11 mouse cellular contexts compared by ENCODE assay signal in the genomic region with DNA sequence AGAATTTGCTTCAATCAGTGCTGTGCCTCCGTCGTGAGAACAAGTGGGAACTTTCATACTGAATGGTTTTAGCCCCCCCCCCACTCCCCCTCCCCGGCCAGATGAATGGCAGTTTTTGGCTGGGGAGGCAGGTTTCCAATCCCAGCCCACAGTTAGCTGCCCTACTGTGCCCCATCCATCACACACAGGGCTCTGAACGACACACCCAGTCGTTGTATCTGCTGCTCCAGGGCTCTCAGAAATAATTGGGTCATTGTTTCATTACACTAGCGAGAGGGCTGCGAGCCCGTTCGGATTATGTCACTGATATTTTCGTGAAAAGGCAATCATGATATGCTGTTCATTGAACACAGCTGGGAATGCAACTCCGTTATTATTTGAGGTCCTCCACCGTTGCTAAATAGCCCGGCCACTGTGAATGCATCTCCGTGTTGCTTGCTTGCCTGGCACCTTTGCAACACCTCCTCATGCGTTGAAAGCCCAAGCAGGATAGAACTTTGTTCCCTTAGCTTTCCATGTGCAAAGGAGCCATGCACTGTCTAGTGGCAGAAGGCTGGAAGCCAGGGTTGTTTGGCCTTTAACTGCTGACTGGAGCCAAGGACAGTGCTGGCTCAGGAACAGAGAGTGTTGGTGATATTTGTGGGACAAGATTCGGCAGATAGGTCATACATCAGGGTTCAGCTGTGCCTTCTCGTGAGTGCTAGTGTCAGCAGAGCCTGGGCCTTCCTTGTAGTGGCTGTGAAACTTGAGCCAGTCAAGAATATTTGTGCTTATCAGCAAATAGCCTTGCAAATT. TPM values are rescaled to one million over a fixed set of nuclear protein-coding genes. Genes with fewer than 3 reads are reported as not detected.
DNase-seq lines count a peak whose midpoint lies in the region; ATAC-seq lines count a peak whose summit lies in the region.
"Had no signal": no experiment of that assay in that cellular context is flagged by ENCODE, and none has a peak within 500 bp of the region (broad histone marks: within the 10 kb centered on the region; RNA-seq: fewer than 3 reads in every experiment).

No protein-coding gene starts in this region.

- no peak for ATAC-seq in limb, embryonic 12.5 days (ENCODE audit: insufficient number of reproducible peaks, insufficient read depth, low FRiP score, low TSS enrichment, low read depth)
- no peak for ATAC-seq in limb, embryonic 13.5 days (ENCODE audit: low FRiP score, low read depth)

- H3K27ac ChIP-seq in limb, embryonic 12.5 days = 0 out of 2 replicates have a peak overlapping the region, but pooled peaks have one; percentile 50
- H3K27ac ChIP-seq in limb, embryonic 10.5 days = no peak overlapping the region
- H3K27ac ChIP-seq in limb, embryonic 13.5 days = no peak overlapping the region; the same call in 1 of the 2 replicates
- H3K27ac ChIP-seq: heart, embryonic 13.5 days had no signal

- no peaks in the 10 kb centered on the region for H3K9me3 ChIP-seq in limb, embryonic 12.5 days
- no peaks in the 10 kb centered on the region for H3K9me3 ChIP-seq in limb, embryonic 10.5 days (replicated peaks)
- H3K9me3 ChIP-seq in limb, embryonic 13.5 days = no peaks in the 10 kb centered on the region
- H3K9me3 ChIP-seq: heart, embryonic 13.5 days had no signal

- intact Hi-C loops in left cerebral cortex, postnatal 14 days (cut with DNase I) = no loop called here

- no peak overlapping the region for H3K4me2 ChIP-seq in limb, embryonic 12.5 days
- 0 out of 2 replicates have a peak overlapping the region, but pooled peaks have one; percentile 3 for H3K4me2 ChIP-seq in limb, embryonic 13.5 days (replicated peaks)
- H3K4me2 ChIP-seq: heart, embryonic 13.5 days had no signal

- no peaks in the 10 kb centered on the region for H3K36me3 ChIP-seq in limb, embryonic 12.5 days
- H3K36me3 ChIP-seq in limb, embryonic 10.5 days = no peaks in the 10 kb centered on the region
- H3K36me3 ChIP-seq in limb, embryonic 13.5 days = no peaks in the 10 kb centered on the region
- H3K36me3 ChIP-seq: heart, embryonic 13.5 days had no signal

- H3K4me3 ChIP-seq in limb, embryonic 12.5 days (replicated peaks) = no peak overlapping the region
- no peak overlapping the region for H3K4me3 ChIP-seq in limb, embryonic 10.5 days
- H3K4me3 ChIP-seq in limb, embryonic 13.5 days = no peak overlapping the region
- H3K4me3 ChIP-seq: heart, embryonic 13.5 days had no signal

- WGBS in limb, embryonic 12.5 days = 46% methylated on average over 17 of the region's 17 CpGs
- 54% methylated on average over 17 of the region's 17 CpGs for WGBS in limb, embryonic 10.5 days
- WGBS in limb, embryonic 13.5 days = 33% methylated on average over 17 of the region's 17 CpGs

- H3K9ac ChIP-seq in limb, embryonic 12.5 days (replicated peaks) = no peak overlapping the region
- no peak overlapping the region for H3K9ac ChIP-seq in limb, embryonic 13.5 days
- H3K9ac ChIP-seq: heart, embryonic 13.5 days had no signal

- peaks cover 58% of the 10 kb centered on the region for H3K27me3 ChIP-seq in limb, embryonic 12.5 days
- H3K27me3 ChIP-seq in limb, embryonic 10.5 days (ENCODE audit: low read depth, poor library complexity, severe bottlenecking) = peaks cover 98% of the 10 kb centered on the region
- peaks cover 18% of the 10 kb centered on the region; the same call in 1 of the 2 replicates for H3K27me3 ChIP-seq in limb, embryonic 13.5 days

- DNase-seq in adrenal gland, adult (ENCODE audit: inconsistent age in 2 of 2, low spot score in 1 of 2) = peak; percentile 76 to 88
- no peak for DNase-seq in adrenal gland, postnatal 4 days (ENCODE audit: low spot score in 2 of 2)
- DNase-seq in limb, embryonic 10.5 days (ENCODE audit: low spot score) = no peak
- DNase-seq in cerebellum, adult 9-11 months = peak; percentile 21
- no peak for DNase-seq in thymus, postnatal 10 days (ENCODE audit: low spot score in 2 of 2)
- DNase-seq in left cerebral cortex, postnatal 14 days (ENCODE audit: low spot score in 2 of 2) = no peak
- DNase-seq: right cerebral cortex, adult 18-20 months; thymus, postnatal 4 days had no signal

- H3K4me1 ChIP-seq in limb, embryonic 12.5 days (replicated peaks) = peaks cover 15% of the 10 kb centered on the region; the same call in 1 of the 2 replicates
- peaks cover 36% of the 10 kb centered on the region for H3K4me1 ChIP-seq in limb, embryonic 10.5 days
- peaks cover 15% of the 10 kb centered on the region; the same call in 1 of the 2 replicates for H3K4me1 ChIP-seq in limb, embryonic 13.5 days

RNA-seq across cellular contexts. Expression of gene Rtl9, which starts 32.9 kb away (rescaled TPM):
- total RNA-seq in adrenal gland, postnatal 4 days (2021) = 1 to 10 TPM; 1.2 to 1.4 TPM
- 0.29 and 0.54 TPM in 2 replicates for polyA plus RNA-seq in limb, embryonic 12.5 days (2016; fragmentation: Nextera tagmentation; extraction: Ambion mirVana)
- 0.54 and 0.55 TPM in 2 replicates for polyA plus RNA-seq in limb, embryonic 10.5 days (2016; fragmentation: Nextera tagmentation; extraction: Ambion mirVana)
- polyA plus RNA-seq in limb, embryonic 13.5 days (2015; fragmentation: Nextera tagmentation; extraction: Ambion mirVana) = 0.41 and 0.60 TPM in 2 replicates
- total RNA-seq in left cerebral cortex, postnatal 14 days (2021) = 1 to 10 TPM; 1.8 to 2.2 TPM
- polyA plus RNA-seq: heart, embryonic 13.5 days had no signal

Comparison
In these comparisons a context has a peak if more than half of its experiments do, and no peak if none do; other contexts are left out.
1. DNase-seq: peak in adrenal gland, adult (2 of 2) and cerebellum, adult 9-11 months (single experiment); none in adrenal gland, postnatal 4 days (0 of 2), limb, embryonic 10.5 days (single experiment), thymus, postnatal 10 days (0 of 2) and left cerebral cortex, postnatal 14 days (0 of 2).